Mouse (Mus musculus) brain, adult 2 months (tissue): Measurements from ENCODE around the gene Pklr.

Experiments used
- DNase-seq: peaks from one replicate; pipeline ENCODE4 v3.0.0; 2011; ENCODE audit warnings: low read depth, low spot score

Pklr gene

DNA sequence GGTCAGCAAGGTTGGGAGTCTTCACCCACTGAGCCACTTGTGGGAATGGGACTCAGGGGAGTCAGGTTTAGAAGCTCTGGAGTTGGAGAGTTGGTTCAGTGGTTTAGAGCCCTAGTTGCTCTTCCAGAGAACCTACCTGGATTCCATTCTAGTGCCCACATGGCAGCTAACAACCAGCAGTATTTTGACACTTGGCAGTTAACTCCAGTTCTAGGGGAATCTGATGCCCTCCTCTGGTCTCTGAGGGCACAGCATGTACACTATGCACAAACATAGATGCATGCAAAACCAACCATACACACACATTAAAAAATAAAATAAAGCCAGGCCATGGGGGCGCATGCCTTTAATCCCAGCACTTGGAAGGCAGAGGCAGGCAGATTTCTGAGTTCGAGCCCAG, 57.9 kb downstream of the Pklr start:
- DNase-seq, result peak; percentile 33
